In genomic region chr3:90420696-90421095, GRCm38 (mm10) we compare ENCODE assay signal across 15 mouse cellular contexts. TPM values are rescaled to one million over a fixed set of nuclear protein-coding genes. Genes with fewer than 3 reads are reported as not detected.
A peak's percentile ranks its signal among the peaks of the same experiment; 100 is the strongest.
DNase-seq lines count a peak whose midpoint lies in the region.
"Had no signal": no experiment of that assay in that cellular context is flagged by ENCODE, and none has a peak within 500 bp of the region (broad histone marks: within the 10 kb centered on the region; RNA-seq: fewer than 3 reads in every experiment).

No protein-coding gene starts in this region.

- DNase-seq in layer of hippocampus, adult 18-20 months (ENCODE audit: low spot score in 2 of 2) = peak; percentile 15 to 53
- no peak for DNase-seq in layer of hippocampus, postnatal 25 days (ENCODE audit: extremely low spot score in 1 of 2, low spot score in 1 of 2)
- DNase-seq in lung, postnatal 36 days = peak; percentile 17
- no peak for DNase-seq in lung, postnatal 4 days
- peak; percentile 26 for DNase-seq in adipocyte (ENCODE audit: low spot score)
- no peak for DNase-seq in urinary bladder, postnatal 4 days (ENCODE audit: low spot score in 2 of 2)
- DNase-seq: adrenal gland, adult 8-10 months; adrenal gland, postnatal 36 days; cerebellum, adult 2 months; cerebellum, postnatal 14 days; embryo, embryonic 11 days; gastrocnemius, postnatal 25 days; heart, adult 11 months; heart, postnatal 36 days had no signal

RNA-seq across cellular contexts. Expression of gene Ints3, which starts 12.7 kb away (rescaled TPM):
- total RNA-seq in layer of hippocampus, adult 18-20 months (2021) = 10 to 100 TPM; 65.1 to 68.4 TPM
- 10 to 100 TPM; 69.1 to 70.6 TPM for total RNA-seq in layer of hippocampus, postnatal 25 days (2021)

RNA-seq across cellular contexts. Expression of gene Slc27a3, which starts 31.0 kb away (rescaled TPM):
- 10 to 100 TPM; 12.3 to 12.7 TPM for total RNA-seq in layer of hippocampus, adult 18-20 months (2021)
- 10 to 100 TPM; 13.7 to 17.1 TPM for total RNA-seq in layer of hippocampus, postnatal 25 days (2021)

RNA-seq across cellular contexts. Expression of gene Npr1, which starts 45.0 kb away (rescaled TPM):
- total RNA-seq in layer of hippocampus, adult 18-20 months (2021) = 1 to 10 TPM; 5.7 to 5.9 TPM
- total RNA-seq in layer of hippocampus, postnatal 25 days (2021) = 1 to 10 TPM; 4.7 to 5.0 TPM
- total RNA-seq: common myeloid progenitor, adult 5-6 weeks had no signal

RNA-seq across cellular contexts. Expression of gene Ilf2, which starts 55.2 kb away (rescaled TPM):
- 10 to 100 TPM; 83.1 to 84.0 TPM for total RNA-seq in layer of hippocampus, adult 18-20 months (2021)
- 10 to 100 TPM; 81.2 to 87.4 TPM for total RNA-seq in layer of hippocampus, postnatal 25 days (2021)

Comparison
In these comparisons a context has a peak if more than half of its experiments do, and no peak if none do; other contexts are left out.
1. DNase-seq: peak in layer of hippocampus, adult 18-20 months (2 of 2), lung, postnatal 36 days (single experiment) and adipocyte (single experiment); none in layer of hippocampus, postnatal 25 days (0 of 2), lung, postnatal 4 days (0 of 2) and urinary bladder, postnatal 4 days (0 of 2).